Comparison of ENCODE assay signal across 24 mouse cellular contexts in genomic region chr12:82473238-82473637, GRCm38 (mm10).
DNase-seq lines count a peak whose midpoint lies in the region; ATAC-seq and TF ChIP-seq lines count a peak whose summit lies in the region.
"Had no signal": no experiment of that assay in that cellular context is flagged by ENCODE, and none has a peak within 500 bp of the region (broad histone marks: within the 10 kb centered on the region; RNA-seq: fewer than 3 reads in every experiment).

No protein-coding gene starts in this region.

- H3K4me2 ChIP-seq in forebrain, embryonic 11.5 days (ENCODE audit: low read depth, low read length, severe bottlenecking), result no peak overlapping the region
- H3K4me2 ChIP-seq in forebrain, embryonic 16.5 days (ENCODE audit: low read length), result no peak overlapping the region
- H3K4me2 ChIP-seq: embryonic facial prominence, embryonic 12.5 days; forebrain, embryonic 12.5 days had no signal

- DNase-seq in forebrain, embryonic 11.5 days (ENCODE audit: low spot score), result peak; percentile 22
- peak; percentile 80 for DNase-seq in MEL (ENCODE audit: low read depth, low spot score)
- no peak for DNase-seq in spleen, postnatal 36 days (ENCODE audit: low spot score in 2 of 2)
- no peak for DNase-seq in ovary, adult 18-20 months (ENCODE audit: low spot score)
- DNase-seq: adrenal gland, adult 8-10 months; adrenal gland, postnatal 14 days; adrenal gland, postnatal 36 days; cerebellum, adult 11-12 months; cerebellum, adult 2 months; cerebellum, adult 9-10 months; cerebellum, postnatal 10 days; cerebellum, postnatal 25 days; forebrain, postnatal 0 days had no signal

- peak; percentile 63 to 75; a peak in 3 of 4 replicates for TF ChIP-seq EP300 in MEL (IDR thresholded peaks at IDR 0.05; ENCODE audit: low read depth in 1 of 2, low read length in 2 of 2)

- WGBS in forebrain, embryonic 11.5 days, result 81% methylated on average over 4 of the region's 4 CpGs
- 91% methylated on average over 4 of the region's 4 CpGs for WGBS in forebrain, embryonic 16.5 days

- H3K9me3 ChIP-seq in forebrain, embryonic 11.5 days (ENCODE audit: control insufficient read depth, low read length), result no peaks in the 10 kb centered on the region
- H3K9me3 ChIP-seq in forebrain, embryonic 16.5 days (ENCODE audit: control insufficient read depth, low read length), result no peaks in the 10 kb centered on the region
- no peaks in the 10 kb centered on the region for H3K9me3 ChIP-seq in MEL (replicated peaks; ENCODE audit: insufficient read depth, low read length)
- H3K9me3 ChIP-seq: embryonic facial prominence, embryonic 10.5 days; embryonic facial prominence, embryonic 12.5 days; forebrain, embryonic 12.5 days; G1E had no signal

- no peak overlapping the region for H3K27ac ChIP-seq in forebrain, embryonic 11.5 days (ENCODE audit: low read depth, low read length)
- H3K27ac ChIP-seq in forebrain, embryonic 16.5 days (ENCODE audit: low read length), result no peak overlapping the region
- H3K27ac ChIP-seq in MEL (ENCODE audit: control insufficient read depth, low read depth, low read length), result peak overlapping the region; percentile 68
- H3K27ac ChIP-seq: embryonic facial prominence, embryonic 10.5 days; embryonic facial prominence, embryonic 12.5 days; forebrain, embryonic 12.5 days had no signal

- H3K9ac ChIP-seq in forebrain, embryonic 11.5 days (ENCODE audit: low read length), result no peak overlapping the region
- H3K9ac ChIP-seq in forebrain, embryonic 16.5 days (replicated peaks; ENCODE audit: low read depth, low read length), result no peak overlapping the region
- H3K9ac ChIP-seq in MEL (ENCODE audit: control insufficient read depth, low read depth, low read length, poor library complexity, severe bottlenecking), result 0 out of 2 replicates have a peak overlapping the region, but pooled peaks have one; percentile 11
- H3K9ac ChIP-seq: embryonic facial prominence, embryonic 12.5 days; forebrain, embryonic 12.5 days; forebrain, postnatal 0 days had no signal

- no peak for ATAC-seq in forebrain, embryonic 11.5 days (replicated peaks; ENCODE audit: low FRiP score)
- no peak for ATAC-seq in forebrain, embryonic 16.5 days
- peak; percentile 37 for ATAC-seq in megakaryocyte progenitor cell, adult 5-6 weeks (replicated peaks; ENCODE audit: poor library complexity)
- ATAC-seq: activated CD4-positive, CD25-positive, alpha-beta regulatory T cell, adult 4 months; CD4-positive, CD25-positive, alpha-beta regulatory T cell, adult 4 months; forebrain, embryonic 14.5 days; forebrain, postnatal 0 days; Patski had no signal

- TF ChIP-seq CTCF in MEL (IDR thresholded peaks at IDR 0.05 in 2 of 3, conservative IDR thresholded peaks at IDR 0.05 in 1 of 3; ENCODE audit: control insufficient read depth in 1 of 3, insufficient read depth in 1 of 3, low read depth in 2 of 3, low read length in 3 of 3, poor library complexity in 1 of 3, severe bottlenecking in 1 of 3), result no peak

- no peak overlapping the region for H3K4me3 ChIP-seq in forebrain, embryonic 11.5 days (ENCODE audit: low read depth, low read length)
- no peak overlapping the region for H3K4me3 ChIP-seq in forebrain, embryonic 16.5 days (replicated peaks; ENCODE audit: low read length)
- no peak overlapping the region for H3K4me3 ChIP-seq in MEL (ENCODE audit: control insufficient read depth in 1 of 2, insufficient read depth in 1 of 2, low read depth in 2 of 2, low read length in 2 of 2)
- H3K4me3 ChIP-seq: embryonic facial prominence, embryonic 10.5 days; embryonic facial prominence, embryonic 12.5 days; forebrain, embryonic 12.5 days had no signal

- no peaks in the 10 kb centered on the region for H3K27me3 ChIP-seq in forebrain, embryonic 11.5 days (ENCODE audit: control insufficient read depth, insufficient read depth, low read length)
- no peaks in the 10 kb centered on the region for H3K27me3 ChIP-seq in forebrain, embryonic 16.5 days (replicated peaks; ENCODE audit: control insufficient read depth, insufficient read depth, low read length)
- no peaks in the 10 kb centered on the region for H3K27me3 ChIP-seq in MEL (ENCODE audit: control insufficient read depth in 1 of 2, insufficient read depth in 2 of 2, low read length in 2 of 2)
- H3K27me3 ChIP-seq: CH12.LX; embryonic facial prominence, embryonic 12.5 days; Patski had no signal

- no peaks in the 10 kb centered on the region for H3K36me3 ChIP-seq in forebrain, embryonic 11.5 days (ENCODE audit: control insufficient read depth, insufficient read depth, low read length)
- no peaks in the 10 kb centered on the region for H3K36me3 ChIP-seq in forebrain, embryonic 16.5 days (ENCODE audit: control insufficient read depth, insufficient read depth)
- H3K36me3 ChIP-seq in MEL (ENCODE audit: control insufficient read depth in 1 of 2, insufficient read depth in 2 of 2, low read length in 2 of 2), result peaks cover 0 to 16% of the 10 kb centered on the region in 2 experiments; a peak in 2 of 4 replicates
- H3K36me3 ChIP-seq: embryonic facial prominence, embryonic 10.5 days; embryonic facial prominence, embryonic 12.5 days; forebrain, embryonic 12.5 days; G1E had no signal

- no peaks in the 10 kb centered on the region; the same call in 1 of the 2 replicates for H3K79me2 ChIP-seq in MEL (ENCODE audit: control insufficient read depth, insufficient read depth, low read length, poor library complexity)

- TF ChIP-seq POLR2A in MEL (IDR thresholded peaks at IDR 0.05; ENCODE audit: control insufficient read depth in 1 of 2, insufficient read depth in 1 of 2, low read depth in 1 of 2, low read length in 2 of 2, poor library complexity in 1 of 2), result no peak

- peaks cover 7% of the 10 kb centered on the region; the same call in 1 of the 2 replicates for H3K4me1 ChIP-seq in forebrain, embryonic 11.5 days (replicated peaks; ENCODE audit: control insufficient read depth, insufficient read depth, low read length)
- peaks cover 7% of the 10 kb centered on the region; the same call in 1 of the 2 replicates for H3K4me1 ChIP-seq in forebrain, embryonic 16.5 days (replicated peaks; ENCODE audit: control insufficient read depth, insufficient read depth, low read length)
- H3K4me1 ChIP-seq in MEL (ENCODE audit: control insufficient read depth in 1 of 2, insufficient read depth in 2 of 2, low read length in 2 of 2), result peaks cover 8 to 30% of the 10 kb centered on the region in 2 experiments; a peak in 3 of 4 replicates

- no peak for TF ChIP-seq RAD21 in MEL (IDR thresholded peaks at IDR 0.05; ENCODE audit: low read depth, low read length)

TF ChIP-seq in MEL, 35 proteins besides CTCF, POLR2A, EP300 and RAD21:
- TF ChIP-seq MYC (IDR thresholded peaks at IDR 0.05; ENCODE audit: low read depth, low read length) (0 out of 2 replicates have a peak, but pooled peaks have one; percentile 26), NRF1 (IDR thresholded peaks at IDR 0.05; ENCODE audit: insufficient read depth, low read depth, low read length, poor library complexity, severe bottlenecking) (0 out of 2 replicates have a peak, but pooled peaks have one; percentile 15), RCOR1 (IDR thresholded peaks at IDR 0.05; ENCODE audit: low read depth, low read length) (peak; percentile 39; the same call in 1 of the 2 replicates), JUND (IDR thresholded peaks at IDR 0.05; ENCODE audit: low read depth, low read length) (no peak), GATA1 (IDR thresholded peaks at IDR 0.05; ENCODE audit: low read depth, low read length) (peak; percentile 86), POLR2AphosphoS2 (IDR thresholded peaks at IDR 0.05; ENCODE audit: low read length) (peak; percentile 70; the same call in 1 of the 2 replicates), TCF12 (IDR thresholded peaks at IDR 0.05; ENCODE audit: low read depth, low read length) (peak; percentile 88), USF1 (IDR thresholded peaks at IDR 0.05; ENCODE audit: low read depth, low read length) (no peak), MXI1 (IDR thresholded peaks at IDR 0.05; ENCODE audit: low read depth, low read length) (peak; percentile 48; the same call in 1 of the 2 replicates), ETS1 (IDR thresholded peaks at IDR 0.05; ENCODE audit: low read depth, low read length) (peak; percentile 89), CHD1 (IDR thresholded peaks at IDR 0.05; ENCODE audit: low read depth, low read length) (no peak), ZKSCAN1 (IDR thresholded peaks at IDR 0.05; ENCODE audit: low read depth, low read length) (no peak), TAL1 (IDR thresholded peaks at IDR 0.05; ENCODE audit: low read length) (peak; percentile 94)

Comparison
In these comparisons a context has a peak if more than half of its experiments do, and no peak if none do; other contexts are left out.
1. DNase-seq: peak in forebrain, embryonic 11.5 days (single experiment) and MEL (single experiment); none in spleen, postnatal 36 days (0 of 2) and ovary, adult 18-20 months (single experiment).